Mouse (Mus musculus) gastrocnemius, adult 2 months (tissue): ENCODE measurements around the gene Tex48. TPM values are rescaled to one million over a fixed set of nuclear protein-coding genes. Genes with fewer than 3 reads are reported as not detected.

Experiments
- DNase-seq: peaks from one replicate; pipeline ENCODE4 v3.0.0; 2022
- H3K27ac ChIP-seq: fragments of 200-600 bp; 2 replicates; pipeline ENCODE4 v1.8.1; 2022; ENCODE audit warnings: mild to moderate bottlenecking
- H3K4me3 ChIP-seq: fragments of 200-600 bp; 2 replicates; pipeline ENCODE4 v1.8.1; 2022; ENCODE audit warnings: mild to moderate bottlenecking, moderate library complexity
- CTCF ChIP-seq: fragments of 200-600 bp; IDR thresholded peaks from 2 replicates; pipeline ENCODE4 v1.8.1; 2022; ENCODE audit warnings: antibody characterized with exemption, mild to moderate bottlenecking, moderate library complexity
- intact Hi-C: fragments of 180-260 bp; cut with DNase I; formaldehyde crosslinking; loops from one replicate; pipeline ENCODE4 v1.15.1; 2025
- total RNA-seq, 2 experiments: library from RNA; stranded (reverse); gene quantifications; 2 replicates each; pipeline ENCODE4 v1.2.3; 2021

Tex48 gene
- total RNA-seq, 2 experiments from 2014 or later = not detected

DNA sequence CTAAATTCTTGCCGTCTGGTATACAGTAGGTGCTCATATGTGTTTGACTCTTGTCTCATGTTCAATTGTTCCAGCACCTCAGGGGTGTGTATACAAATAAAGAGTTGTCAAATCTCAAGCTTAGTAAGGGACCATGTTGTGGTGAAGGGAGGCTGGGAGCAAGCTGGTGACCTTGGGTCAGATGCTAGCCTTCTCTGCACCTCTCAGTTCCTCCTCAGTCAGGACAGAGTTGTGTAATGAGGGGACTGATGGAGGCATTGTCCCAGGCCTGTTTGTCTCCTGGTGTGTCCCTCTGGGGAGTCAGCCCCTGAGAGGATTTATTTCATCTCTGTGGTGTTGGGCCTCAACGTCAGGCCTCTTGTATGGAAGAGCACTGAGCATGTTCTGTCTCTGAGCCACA lies 36.0 kb downstream of the Tex48 start:
- no peak for DNase-seq
- intact Hi-C loops = loop anchor here (5.0 kb wide), 1 partner anchor 79 kb away; no protein-coding TSS in a partner anchor
- no peak for TF ChIP-seq CTCF
- Histone ChIP-seq H3K27ac (no peak overlapping the region), H3K4me3 (no peak overlapping the region)

DNA sequence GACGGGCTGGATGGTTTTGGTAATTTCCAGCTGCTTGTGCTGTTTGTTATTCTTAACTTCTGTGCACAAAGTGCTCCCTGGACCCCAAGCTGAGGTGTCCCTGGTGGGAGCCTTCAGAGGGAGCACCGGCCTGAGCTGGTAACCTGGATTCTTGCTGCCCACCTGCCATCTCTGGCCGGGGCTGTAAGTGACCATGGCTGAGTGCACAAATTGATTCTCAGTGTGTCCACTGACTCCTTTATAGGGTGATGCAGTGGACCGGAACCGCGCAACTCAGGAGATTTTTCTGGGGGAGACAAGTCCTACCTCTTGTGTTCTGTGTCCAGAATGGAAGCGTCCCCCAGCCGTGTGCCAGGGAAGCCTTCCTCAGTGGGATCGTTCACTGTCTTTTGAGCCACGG lies 37.0 kb downstream of the Tex48 start:
- no peak for DNase-seq
- no peak overlapping the region for H3K27ac ChIP-seq
- no peak overlapping the region for H3K4me3 ChIP-seq
- no peak for TF ChIP-seq CTCF
- intact Hi-C loops = loop anchor here (5.0 kb wide), 1 partner anchor 78 kb away; no protein-coding TSS in a partner anchor

DNA sequence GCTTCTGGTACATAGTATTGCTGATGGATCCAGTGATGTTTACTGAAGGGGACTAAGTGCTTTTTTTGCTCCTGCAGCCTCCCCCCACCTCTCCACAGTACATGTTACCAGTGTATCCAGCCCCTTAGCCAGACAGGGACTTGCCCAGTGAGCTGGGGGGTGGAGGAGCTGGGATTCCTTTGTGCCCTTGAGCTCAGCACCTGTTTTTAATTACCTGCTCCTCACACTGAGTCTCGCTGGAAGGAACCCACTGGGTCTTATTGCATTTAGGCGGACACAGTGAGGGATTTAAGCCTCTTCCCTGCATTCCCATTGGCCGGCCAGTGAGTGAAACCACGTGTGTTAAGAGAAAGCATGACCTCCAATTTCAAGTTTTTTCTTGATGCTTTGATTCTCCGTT lies 39.6 kb downstream of the Tex48 start:
- no peak overlapping the region for H3K4me3 ChIP-seq
- TF ChIP-seq CTCF = no peak
- no peak overlapping the region for H3K27ac ChIP-seq
- intact Hi-C loops = no loop called here
- no peak for DNase-seq

DNA sequence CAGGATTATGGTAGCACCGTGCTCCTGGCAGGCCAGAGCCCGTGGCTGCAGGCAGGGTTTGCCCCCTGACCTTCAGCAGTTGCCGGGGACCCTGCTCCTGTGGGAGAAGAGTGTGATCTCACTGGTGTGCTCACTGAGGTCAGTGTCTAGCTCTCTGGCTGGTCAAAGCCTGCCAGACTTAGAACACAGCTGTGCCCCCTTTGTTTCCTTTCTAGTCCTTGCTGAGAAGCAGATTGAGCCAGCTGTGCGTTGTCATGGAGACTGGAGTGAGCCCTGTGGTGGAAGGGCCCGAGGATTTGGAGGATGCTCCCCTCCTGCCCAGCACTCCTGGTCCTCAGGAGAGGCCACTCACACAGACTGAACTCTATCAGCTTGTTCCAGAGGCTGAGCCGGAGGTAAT lies 42.1 kb downstream of the Tex48 start:
- no peak for DNase-seq
- intact Hi-C loops = no loop called here
- Histone ChIP-seq H3K4me3 (no peak overlapping the region), H3K27ac (no peak overlapping the region)
- TF ChIP-seq CTCF = no peak

DNA sequence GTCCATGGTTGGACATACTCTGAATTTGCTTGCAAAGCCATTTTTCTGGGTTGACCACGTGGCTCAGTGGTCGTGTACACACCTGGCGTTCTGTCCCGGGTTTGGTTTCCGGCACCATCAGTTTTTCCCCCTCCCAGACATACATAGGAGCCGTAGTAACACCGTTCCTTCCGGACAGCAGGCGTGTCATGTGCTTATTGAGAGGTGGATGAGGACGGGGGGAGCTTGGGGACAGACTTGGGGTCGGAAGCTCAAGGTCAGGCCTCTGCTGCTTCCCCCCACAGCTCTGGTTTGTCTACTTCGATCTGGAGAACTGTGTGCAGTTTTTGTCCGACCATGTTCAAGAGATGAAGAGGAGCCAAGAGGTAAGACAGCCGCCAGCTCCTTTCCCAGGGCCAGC lies 42.6 kb downstream of the Tex48 start:
- intact Hi-C loops = no loop called here
- Histone ChIP-seq H3K4me3 (no peak overlapping the region), H3K27ac (no peak overlapping the region)
- no peak for DNase-seq
- TF ChIP-seq CTCF = no peak

DNA sequence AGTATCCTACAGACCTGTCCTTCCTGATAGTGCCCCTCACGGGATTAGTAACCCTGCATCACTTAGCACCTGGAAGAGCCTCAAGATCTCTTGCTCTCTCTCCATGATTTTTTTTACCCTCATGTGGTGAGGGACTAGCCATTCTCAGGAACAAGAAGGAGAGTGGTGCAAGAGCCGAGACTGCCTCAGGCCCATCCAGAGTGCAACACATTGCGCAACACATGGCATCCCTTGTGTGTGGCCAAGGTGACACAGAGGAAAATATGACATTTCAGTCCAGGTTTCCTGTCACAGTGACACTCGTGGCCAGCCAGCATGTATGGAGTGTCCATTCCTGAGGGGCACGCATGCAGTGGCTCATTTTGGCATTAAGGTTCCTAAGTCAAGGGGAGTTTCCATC lies 49.6 kb downstream of the Tex48 start:
- H3K27ac ChIP-seq = no peak overlapping the region
- no peak overlapping the region for H3K4me3 ChIP-seq
- no peak for TF ChIP-seq CTCF
- no peak for DNase-seq
- intact Hi-C loops = no loop called here

DNA sequence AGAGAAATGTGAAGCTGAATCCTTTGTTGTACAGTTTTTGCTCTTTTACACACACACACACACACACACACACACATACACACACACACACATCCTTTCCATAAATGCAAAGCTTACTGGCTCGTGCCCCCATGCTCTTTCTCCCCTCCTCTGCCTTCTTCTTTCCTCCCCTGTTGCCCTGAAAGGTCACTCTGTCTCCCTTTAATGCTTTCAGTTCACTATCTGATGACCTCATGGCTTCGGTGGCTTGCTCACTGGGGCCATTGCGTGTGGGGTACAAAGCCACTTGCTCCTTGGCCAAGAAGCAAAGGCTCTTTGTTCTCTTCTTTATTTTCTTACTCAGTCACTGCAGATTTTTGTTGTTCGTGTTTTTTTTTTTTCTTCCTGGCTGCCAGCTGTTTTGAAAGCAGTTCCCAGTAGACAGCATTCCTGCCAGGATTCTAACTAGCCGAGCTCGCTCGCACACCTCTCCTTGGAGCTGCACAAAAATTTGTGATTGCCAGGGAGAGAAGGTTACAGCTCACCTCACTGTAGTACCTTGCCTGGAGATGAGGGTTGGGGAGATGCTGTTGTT lies 51.9 kb downstream of the Tex48 start:
- no peak overlapping the region for H3K27ac ChIP-seq
- no peak overlapping the region for H3K4me3 ChIP-seq
- DNase-seq = no peak
- no peak for TF ChIP-seq CTCF
- intact Hi-C loops = no loop called here

DNA sequence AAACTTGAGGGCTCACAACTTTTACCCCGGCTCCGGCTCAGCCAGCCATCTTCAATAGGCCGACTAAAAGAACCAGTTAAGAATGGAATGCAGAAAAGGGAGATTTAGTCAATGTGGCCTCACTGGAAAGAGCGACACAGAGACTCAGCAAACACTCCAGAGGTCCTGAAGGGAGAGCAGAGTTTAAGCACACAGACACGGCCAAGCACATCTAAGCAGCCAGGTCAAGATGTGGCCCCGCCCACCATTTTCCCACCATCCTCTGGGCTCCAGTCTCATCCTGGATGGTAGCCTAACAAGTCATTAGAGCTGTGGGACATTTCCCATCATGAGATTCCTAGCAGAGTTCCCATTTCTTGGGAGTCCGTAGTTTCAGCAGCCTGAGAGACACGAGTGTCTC lies 52.9 kb downstream of the Tex48 start:
- intact Hi-C loops = no loop called here
- no peak for TF ChIP-seq CTCF
- H3K27ac ChIP-seq = no peak overlapping the region
- no peak overlapping the region for H3K4me3 ChIP-seq
- DNase-seq = no peak

DNA sequence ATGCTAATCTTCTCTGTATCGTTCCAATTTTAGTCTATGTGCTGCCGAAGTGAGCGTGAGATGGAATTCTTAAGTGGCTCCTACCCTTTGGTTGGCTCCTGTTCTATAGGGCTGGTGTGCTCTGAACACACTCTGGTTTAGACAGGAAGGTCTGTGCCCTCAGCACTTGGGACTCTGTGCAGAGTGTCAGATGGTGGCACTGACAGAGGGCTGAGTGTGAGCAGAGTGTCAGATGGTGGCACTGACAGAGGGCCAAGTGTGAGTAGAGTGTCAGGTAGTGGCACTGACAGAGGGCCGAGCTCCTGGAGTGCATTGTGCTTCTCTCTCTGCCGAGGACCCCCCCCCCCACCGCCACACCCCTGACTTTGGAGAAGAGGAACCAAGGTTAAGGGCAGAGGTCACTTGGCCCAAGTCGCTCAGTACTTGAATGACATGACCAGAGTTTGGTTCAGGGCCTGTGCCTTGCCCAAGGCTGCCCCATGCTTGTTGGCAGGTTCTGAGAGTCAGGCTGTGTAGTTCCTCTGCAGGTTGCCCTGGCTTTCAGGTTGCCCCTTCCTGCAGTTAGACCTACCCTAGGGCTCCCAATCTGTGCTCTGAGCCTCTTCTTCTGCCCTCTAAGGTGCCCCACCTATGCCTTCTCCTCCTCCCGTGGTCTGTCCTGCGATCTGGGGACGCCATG lies 54.4 kb downstream of the Tex48 start:
- no peak for TF ChIP-seq CTCF
- no peak overlapping the region for H3K4me3 ChIP-seq
- DNase-seq = no peak
- intact Hi-C loops = no loop called here
- no peak overlapping the region for H3K27ac ChIP-seq

DNA sequence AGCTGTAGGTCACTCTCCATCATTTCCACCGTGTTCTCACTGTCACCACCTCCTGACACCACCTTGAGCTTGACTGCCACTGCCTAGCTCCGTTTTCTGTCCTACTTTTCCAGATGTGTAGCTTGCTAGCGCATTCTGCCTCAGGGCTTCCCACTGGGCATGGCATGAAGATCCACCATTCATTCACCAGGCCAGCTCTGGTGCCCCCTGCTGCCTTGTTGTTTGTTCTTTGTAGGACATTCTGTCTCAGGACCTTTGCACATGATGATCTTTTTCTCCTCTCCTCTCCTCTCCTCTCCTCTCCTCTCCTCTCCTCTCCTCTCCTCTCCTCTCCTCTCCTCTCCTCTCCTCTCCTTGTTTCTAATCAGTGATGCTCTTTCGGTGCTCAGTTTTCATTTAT lies 59.5 kb downstream of the Tex48 start:
- no peak overlapping the region for H3K27ac ChIP-seq
- intact Hi-C loops = no loop called here
- no peak overlapping the region for H3K4me3 ChIP-seq
- no peak for TF ChIP-seq CTCF
- DNase-seq = no peak

DNA sequence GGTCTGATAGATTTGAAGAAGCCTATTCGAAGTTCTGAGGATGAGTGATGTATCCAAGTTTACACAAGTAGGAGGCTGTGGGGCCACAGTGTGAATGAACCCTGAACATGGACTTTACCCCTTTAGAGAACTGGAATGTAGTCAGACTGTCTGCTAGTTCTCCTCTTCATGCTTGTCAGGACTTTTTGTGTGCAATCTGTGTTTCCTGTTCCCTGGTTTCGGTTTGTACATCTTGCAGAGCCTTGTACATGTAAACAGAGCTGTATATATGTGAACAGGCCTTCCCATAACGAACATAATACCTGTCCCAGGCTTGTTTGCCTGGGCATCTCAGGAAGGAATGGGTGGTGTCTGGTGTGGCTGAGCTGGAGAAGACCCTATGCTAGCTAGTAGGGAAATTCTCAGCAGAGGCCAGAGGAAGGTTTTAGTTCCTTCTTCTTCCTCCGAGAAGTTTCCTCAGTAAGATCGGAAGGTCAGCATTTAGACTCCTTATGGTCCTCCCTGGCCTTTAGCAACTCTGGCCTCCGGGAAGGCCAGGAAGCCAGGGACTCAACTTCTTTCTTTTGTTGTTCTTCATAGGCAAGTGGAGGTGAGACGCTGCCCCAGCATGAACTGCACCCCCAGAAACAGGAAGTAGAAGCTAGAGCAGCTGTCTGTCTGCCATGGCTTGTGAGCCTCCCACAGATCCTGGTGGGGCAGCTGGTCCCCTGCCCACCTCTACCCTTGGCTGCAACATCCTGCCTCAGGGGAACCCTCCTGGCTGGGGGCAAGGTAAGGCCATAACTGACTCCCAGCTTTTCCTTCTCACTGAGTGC lies 60.2 kb downstream of the Tex48 start:
- Histone ChIP-seq H3K4me3 (no peak overlapping the region), H3K27ac (peak overlapping the region; percentile 12; the same call in 1 of the 2 replicates)
- DNase-seq = no peak
- intact Hi-C loops = no loop called here
- no peak for TF ChIP-seq CTCF

DNA sequence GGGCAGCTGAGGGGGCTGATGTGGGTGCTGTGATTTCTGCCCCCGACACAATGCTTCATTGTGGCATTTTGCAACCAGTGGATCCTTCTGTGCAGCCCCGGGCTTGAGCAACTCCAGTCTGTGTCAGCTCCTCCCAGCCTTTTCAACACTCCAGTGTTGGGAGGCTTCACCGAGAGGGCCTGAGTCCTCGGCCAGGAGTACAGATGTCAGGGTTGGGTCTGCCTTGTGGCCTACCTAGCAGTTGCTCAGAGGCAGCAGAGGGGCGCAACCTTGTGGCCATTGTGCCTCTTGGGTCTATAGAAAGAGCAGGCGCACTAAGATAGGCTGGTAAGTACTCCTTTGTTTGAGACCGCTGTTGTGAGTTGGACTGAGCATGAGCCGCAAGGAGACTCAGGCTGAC lies 62.1 kb downstream of the Tex48 start:
- DNase-seq = no peak
- Histone ChIP-seq H3K4me3 (no peak overlapping the region), H3K27ac (peak overlapping the region; percentile 99; the same call in 1 of the 2 replicates)
- intact Hi-C loops = no loop called here
- TF ChIP-seq CTCF = no peak

DNA sequence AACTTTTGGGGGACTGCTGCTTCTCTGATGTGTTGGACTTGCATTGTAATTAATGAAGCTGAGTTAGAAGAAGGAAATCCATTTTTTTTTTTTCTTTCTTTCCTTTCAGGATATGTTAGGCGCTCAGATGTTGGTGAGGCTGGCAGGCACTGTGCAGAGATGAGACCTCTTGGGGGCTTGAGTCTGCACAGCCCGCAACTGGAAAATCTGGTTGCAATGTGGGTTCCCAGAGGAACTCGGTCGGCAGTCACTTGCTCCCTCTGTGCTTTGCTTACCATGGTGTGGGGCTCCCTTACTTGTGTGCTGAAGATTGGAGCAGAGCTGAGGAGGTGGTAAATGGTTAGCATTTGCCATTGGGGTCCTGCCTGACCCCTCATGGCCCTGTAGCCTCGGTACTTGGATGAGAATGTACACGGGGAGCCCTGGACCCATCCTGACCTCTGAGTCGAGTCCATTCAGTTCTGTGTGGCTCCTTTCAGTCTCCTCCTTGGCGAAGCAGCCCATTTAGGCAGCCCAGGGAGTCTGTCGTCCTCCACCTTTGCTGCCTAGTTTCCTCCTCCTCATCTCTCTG lies 63.0 kb downstream of the Tex48 start:
- intact Hi-C loops = loop anchor here (5.0 kb wide), 2 partner anchors 33 to 52 kb away; no protein-coding TSS in a partner anchor
- no peak for DNase-seq
- H3K27ac ChIP-seq = peak overlapping the region; percentile 99
- TF ChIP-seq CTCF = no peak
- H3K4me3 ChIP-seq = peak overlapping the region; percentile 87
